Mouse (Mus musculus) liver, embryonic 14.5 days (tissue): ENCODE measurements around the gene Frmpd4.

Source experiments
- CTCF ChIP-seq: IDR thresholded peaks from 2 replicates; pipeline ENCODE4 v1.5.1; 2016; ENCODE audit warnings: antibody characterized with exemption, low read depth, control low read depth
- EP300 ChIP-seq: IDR thresholded peaks from 2 replicates; pipeline ENCODE4 v1.6.1; 2016; ENCODE audit warnings: antibody characterized with exemption, low read depth

- no peak for TF ChIP-seq CTCF
- no peak for TF ChIP-seq EP300
These were observed 238.8 kb downstream of the Frmpd4 start for GRCm38 (mm10) chrX:168338212-168338611.
